Mouse (Mus musculus) lung, embryonic 14.5 days (tissue): Measurements from ENCODE around the gene Arsb. TPM values are rescaled to one million over a fixed set of nuclear protein-coding genes. Genes with fewer than 3 reads are reported as not detected.
"Not testable (repeated sequence)": the region's sequence is repeated elsewhere in the genome, so short reads cannot be mapped to it uniquely, and the experiment has no call there.

Experiments used
- ATAC-seq: fragments of 200-750 bp; cut with Nextera tagmentation; 2 replicates; pipeline ENCODE4 v1.8.0; 2017; ENCODE audit warnings: mild to moderate bottlenecking, moderate TSS enrichment, moderate library complexity; ENCODE audit not compliant: insufficient read depth
- DNase-seq: peaks from one replicate; pipeline ENCODE4 v3.0.0-alpha.2; 2015
- H3K27ac ChIP-seq: fragments of 300-500 bp; sonication (generic); 2 replicates; pipeline ENCODE4 v1.5.1; 2014; ENCODE audit warnings: low read depth, mild to moderate bottlenecking, moderate library complexity
- H3K27me3 ChIP-seq: fragments of 300-500 bp; sonication (generic); 2 replicates; pipeline ENCODE4 v1.6.1; 2014; ENCODE audit warnings: low read length, control low read depth; ENCODE audit not compliant: insufficient read depth
- H3K36me3 ChIP-seq: fragments of 300-500 bp; sonication (generic); 2 replicates; pipeline ENCODE4 v1.6.1; 2014; ENCODE audit warnings: control low read depth; ENCODE audit not compliant: insufficient read depth
- H3K4me1 ChIP-seq: fragments of 300-500 bp; sonication (generic); 2 replicates; pipeline ENCODE4 v1.6.1; 2014; ENCODE audit warnings: antibody characterized with exemption, control low read depth; ENCODE audit not compliant: insufficient read depth
- H3K4me2 ChIP-seq: fragments of 300-500 bp; sonication (generic); 2 replicates; pipeline ENCODE4 v1.6.1; 2014; ENCODE audit warnings: mild to moderate bottlenecking
- H3K4me3 ChIP-seq: fragments of 300-500 bp; sonication (generic); 2 replicates; pipeline ENCODE4 v1.5.1; 2014; ENCODE audit warnings: low read depth, low read length
- H3K9ac ChIP-seq: fragments of 300-500 bp; sonication (generic); 2 replicates; pipeline ENCODE4 v1.6.1; 2014
- H3K9me3 ChIP-seq: fragments of 300-500 bp; sonication (generic); 2 replicates; pipeline ENCODE4 v1.6.1; 2016; ENCODE audit warnings: low read depth, low read length, control low read depth
- CTCF ChIP-seq: IDR thresholded peaks from 2 replicates; pipeline ENCODE4 v1.5.1; 2016; ENCODE audit warnings: antibody characterized with exemption, low read depth
- WGBS: fragments of 180-500 bp; shearing (Covaris S2); extraction: QIAGEN DNeasy Blood & Tissue Kit; methylation state at CpG from one replicate; pipeline ENCODE4 v1.1.7; 2014; 5-methylcytosine and 5-hydroxymethylcytosine counted together
- polyA plus RNA-seq: library from polyadenylated mRNA; unstranded; fragments of >200 nt; fragmentation: Nextera tagmentation; extraction: Ambion mirVana; gene quantifications from 2 replicates; pipeline ENCODE4 v1.2.1, GENCODE M21; 2014

Arsb gene
- polyA plus RNA-seq, 1 experiment from 2014 or later = 20.3 TPM

DNA sequence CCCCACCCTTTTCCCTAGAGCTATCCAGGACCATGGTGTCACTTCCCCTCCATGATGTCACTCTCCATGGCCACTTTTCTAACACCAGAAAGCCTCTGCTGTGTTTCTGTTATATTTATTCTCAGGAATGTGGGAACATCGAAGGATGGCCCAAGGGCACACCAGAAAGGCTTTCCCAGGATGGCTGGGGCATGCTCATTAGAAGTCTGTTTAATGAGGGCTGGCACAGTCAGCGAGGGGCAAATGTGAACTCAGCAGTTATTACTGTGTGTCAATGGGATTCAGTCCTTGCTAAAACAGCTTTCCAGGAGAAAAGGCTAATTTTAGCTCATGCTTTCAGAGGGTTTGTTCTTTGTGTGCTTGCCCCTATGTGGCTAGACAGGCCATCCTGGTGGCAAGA, 213.1 kb downstream of the Arsb start:
- H3K4me3 ChIP-seq = no peak overlapping the region
- H3K27ac ChIP-seq = no peak overlapping the region
- H3K9ac ChIP-seq = no peak overlapping the region
- ATAC-seq (no peak), DNase-seq (no peak)
- no peaks in the 10 kb centered on the region for H3K4me1 ChIP-seq
- no peak overlapping the region for H3K4me2 ChIP-seq
- 86% methylated on average over 2 of the region's 2 CpGs for WGBS
- no peak for TF ChIP-seq CTCF
- H3K36me3 ChIP-seq = no peaks in the 10 kb centered on the region
- no peaks in the 10 kb centered on the region for H3K27me3 ChIP-seq
- H3K9me3 ChIP-seq = no peaks in the 10 kb centered on the region

DNA sequence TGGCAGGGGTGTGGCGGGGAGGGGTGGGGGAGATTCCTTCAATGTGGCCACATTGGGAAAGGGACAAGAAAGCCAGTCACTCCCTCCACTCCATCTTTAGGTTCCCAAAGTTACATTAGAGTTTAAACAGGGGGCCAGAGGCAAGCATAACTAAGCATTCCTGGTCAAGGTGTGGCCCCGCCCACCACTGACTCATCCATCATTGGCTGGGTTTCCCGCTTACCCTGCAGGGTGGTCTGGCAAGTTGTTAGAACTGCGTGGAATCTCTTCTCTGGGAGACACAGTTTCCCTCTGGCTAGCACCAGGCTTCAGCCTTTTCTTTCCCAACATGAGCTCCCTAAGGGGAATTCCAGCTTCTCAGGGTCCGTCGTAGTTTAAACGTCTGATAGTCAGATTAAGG, 213.8 kb downstream of the Arsb start:
- no peak overlapping the region for H3K27ac ChIP-seq
- 66% methylated on average over 7 of the region's 7 CpGs for WGBS
- no peaks in the 10 kb centered on the region for H3K4me1 ChIP-seq
- H3K27me3 ChIP-seq = no peaks in the 10 kb centered on the region
- H3K4me2 ChIP-seq = no peak overlapping the region
- no peak for ATAC-seq
- H3K36me3 ChIP-seq = no peaks in the 10 kb centered on the region
- H3K4me3 ChIP-seq = no peak overlapping the region
- no peaks in the 10 kb centered on the region for H3K9me3 ChIP-seq
- no peak for DNase-seq
- no peak for TF ChIP-seq CTCF
- no peak overlapping the region for H3K9ac ChIP-seq

DNA sequence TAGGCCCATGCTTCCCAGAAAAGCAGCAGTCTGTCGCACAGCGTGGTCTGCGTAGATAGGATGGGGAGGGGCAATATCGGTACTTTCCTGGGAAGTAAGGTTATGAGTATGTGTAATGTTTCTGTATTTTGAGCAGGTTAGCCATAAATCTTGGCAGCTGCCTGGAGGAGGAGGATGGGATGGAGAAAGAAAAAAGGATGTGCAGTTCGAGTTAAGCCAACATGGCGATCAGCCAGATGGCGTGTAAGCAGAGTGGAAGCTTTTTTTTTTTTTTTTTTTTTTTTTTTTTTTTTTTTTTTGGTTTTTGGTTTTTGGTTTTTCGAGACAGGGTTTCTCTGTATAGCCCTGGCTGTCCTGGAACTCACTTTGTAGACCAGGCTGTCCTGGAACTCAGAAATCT, 214.3 kb downstream of the Arsb start:
- not testable (repeated sequence) for DNase-seq, H3K9me3 ChIP-seq, H3K4me2 ChIP-seq, H3K4me1 ChIP-seq, H3K27ac ChIP-seq, H3K36me3 ChIP-seq, H3K9ac ChIP-seq, H3K4me3 ChIP-seq, H3K27me3 ChIP-seq, ATAC-seq
- 91% methylated on average over 8 of the region's 8 CpGs for WGBS

DNA sequence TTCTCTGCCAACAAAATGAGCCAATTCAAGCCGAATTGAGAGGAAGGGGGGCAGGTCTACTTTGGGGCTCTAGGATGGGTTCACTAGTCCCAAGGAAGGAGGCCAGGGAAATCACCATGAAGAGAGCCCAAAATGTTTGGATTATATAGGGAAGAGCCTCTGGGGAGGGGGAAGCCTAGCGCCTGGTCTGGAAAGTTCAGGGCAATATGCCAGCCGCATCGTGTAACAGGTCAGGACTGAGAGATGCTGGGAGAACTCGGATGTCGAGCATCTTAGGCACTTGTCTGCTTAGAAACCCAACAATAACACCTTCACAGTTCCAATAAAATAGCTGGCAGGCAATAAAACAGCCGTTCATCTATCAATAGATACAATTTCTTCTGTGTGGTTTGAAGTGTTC, 216.2 kb downstream of the Arsb start:
- no peaks in the 10 kb centered on the region; the same call in 1 of the 2 replicates for H3K9me3 ChIP-seq
- no peaks in the 10 kb centered on the region for H3K4me1 ChIP-seq
- H3K36me3 ChIP-seq = no peaks in the 10 kb centered on the region
- 44% methylated on average over 7 of the region's 7 CpGs for WGBS
- no peak; the same call in 1 of the 2 replicates for ATAC-seq
- no peak overlapping the region for H3K4me2 ChIP-seq
- DNase-seq = peak; percentile 79
- no peak for TF ChIP-seq CTCF
- no peak overlapping the region for H3K4me3 ChIP-seq
- H3K27ac ChIP-seq = no peak overlapping the region
- H3K27me3 ChIP-seq = no peaks in the 10 kb centered on the region
- H3K9ac ChIP-seq = no peak overlapping the region

DNA sequence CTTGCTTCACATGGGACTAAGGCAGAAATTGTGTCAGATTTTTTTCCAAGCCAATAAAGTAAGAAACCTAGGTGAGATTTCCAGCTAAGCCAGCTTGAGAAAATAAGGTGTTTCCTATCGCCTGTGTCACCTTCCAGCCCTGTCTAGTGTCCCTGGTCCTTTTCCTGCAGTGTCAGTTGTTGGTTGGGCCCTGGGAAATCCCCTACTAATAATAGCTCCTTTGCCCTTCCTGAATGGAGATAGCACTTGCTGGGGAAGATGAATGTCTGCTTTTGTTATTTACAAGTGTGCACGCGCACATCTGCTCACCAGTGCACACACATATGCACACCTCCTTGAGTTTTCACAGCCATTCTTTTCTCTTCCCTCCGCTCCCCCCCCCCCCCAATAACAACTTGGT, 217.8 kb downstream of the Arsb start:
- TF ChIP-seq CTCF = no peak
- Histone ChIP-seq H3K4me1 (peaks cover 5% of the 10 kb centered on the region; the same call in 1 of the 2 replicates), H3K27me3 (no peaks in the 10 kb centered on the region), H3K4me3 (no peak overlapping the region), H3K4me2 (no peak overlapping the region), H3K27ac (peak overlapping the region; percentile 50; the same call in 1 of the 2 replicates), H3K36me3 (no peaks in the 10 kb centered on the region), H3K9me3 (no peaks in the 10 kb centered on the region; the same call in 1 of the 2 replicates), H3K9ac (no peak overlapping the region)
- 64% methylated on average over 4 of the region's 4 CpGs for WGBS
- no peak for DNase-seq
- ATAC-seq = no peak

DNA sequence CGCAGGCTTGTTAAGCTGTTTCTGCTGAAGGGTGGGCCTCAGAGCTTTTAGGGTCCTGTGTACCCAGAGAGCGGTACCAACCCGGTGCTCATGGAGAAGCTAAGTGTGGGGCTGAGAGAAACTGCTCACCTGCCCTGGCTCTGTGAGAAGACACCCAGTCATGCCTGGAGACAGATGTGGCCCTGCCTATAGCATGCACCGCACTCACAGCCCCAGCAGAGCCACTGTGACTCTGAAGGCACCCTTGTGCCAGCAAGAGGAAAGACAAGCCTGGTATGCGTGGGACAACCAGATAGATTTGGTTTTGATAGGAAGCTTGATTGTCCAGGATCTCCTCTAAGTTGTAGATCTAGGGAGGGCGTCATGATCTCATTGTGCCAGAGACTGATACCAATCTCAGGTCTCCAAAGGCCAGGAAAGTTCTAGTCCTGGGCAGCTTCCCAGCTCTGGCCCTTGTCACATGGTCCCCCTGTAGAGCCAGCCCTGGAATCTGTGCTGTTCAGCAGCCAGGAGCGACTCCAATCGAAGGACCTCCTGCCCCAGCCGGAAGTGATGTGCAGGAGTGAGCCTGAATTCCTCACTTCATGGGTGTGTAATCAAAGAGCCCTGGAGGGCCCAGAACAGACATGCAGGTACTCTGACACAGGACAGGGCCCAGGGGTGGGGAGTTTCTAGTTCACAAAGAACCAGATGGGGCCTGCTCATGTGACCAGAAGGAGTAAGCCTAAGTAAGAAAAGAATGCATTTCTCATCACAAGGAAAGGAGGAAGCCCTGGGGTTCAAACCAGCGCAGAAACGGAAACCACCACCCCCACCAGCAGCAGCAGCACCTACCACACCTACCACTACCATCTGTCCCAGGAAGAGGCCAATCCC, 218.5 kb downstream of the Arsb start:
- no peaks in the 10 kb centered on the region for H3K36me3 ChIP-seq
- no peak for TF ChIP-seq CTCF
- ATAC-seq (no peak), DNase-seq (no peak)
- no peak overlapping the region for H3K4me3 ChIP-seq
- H3K4me2 ChIP-seq = no peak overlapping the region
- H3K4me1 ChIP-seq = peaks cover 5% of the 10 kb centered on the region; the same call in 1 of the 2 replicates
- 75% methylated on average over 11 of the region's 11 CpGs for WGBS
- H3K27ac ChIP-seq = peak overlapping the region; percentile 26; the same call in 1 of the 2 replicates
- no peak overlapping the region for H3K9ac ChIP-seq
- H3K9me3 ChIP-seq = no peaks in the 10 kb centered on the region; the same call in 1 of the 2 replicates
- no peaks in the 10 kb centered on the region for H3K27me3 ChIP-seq

DNA sequence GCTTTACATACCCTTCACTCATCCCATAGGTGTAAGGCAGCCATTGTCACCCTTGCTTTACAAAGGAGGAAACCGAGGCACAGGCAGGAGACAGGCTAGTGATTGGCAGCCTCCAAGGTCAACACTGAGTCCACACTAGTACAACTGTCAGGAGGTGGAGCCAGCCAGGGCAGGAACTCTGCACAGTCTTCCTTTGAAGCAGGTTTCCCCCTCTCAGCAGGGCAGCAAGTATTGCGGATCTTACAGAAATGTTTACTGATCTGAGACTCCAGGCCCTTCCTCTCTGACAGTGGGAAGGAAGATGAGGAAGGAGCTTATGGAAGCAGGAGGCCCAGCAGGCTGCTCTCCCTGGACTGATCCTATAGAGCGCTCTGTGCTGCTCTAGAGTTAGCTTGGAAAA, 219.4 kb downstream of the Arsb start:
- H3K9me3 ChIP-seq = no peaks in the 10 kb centered on the region; the same call in 1 of the 2 replicates
- H3K27ac ChIP-seq = no peak overlapping the region; the same call in 1 of the 2 replicates
- H3K4me3 ChIP-seq = no peak overlapping the region
- H3K4me2 ChIP-seq = no peak overlapping the region
- 66% methylated on average over 3 of the region's 3 CpGs for whole genome bisulfite sequencing
- no peaks in the 10 kb centered on the region for H3K27me3 ChIP-seq
- ATAC-seq (no peak), DNase-seq (peak; percentile 49)
- H3K4me1 ChIP-seq = peaks cover 5% of the 10 kb centered on the region; the same call in 1 of the 2 replicates
- no peak for TF ChIP-seq CTCF
- no peaks in the 10 kb centered on the region for H3K36me3 ChIP-seq
- H3K9ac ChIP-seq = no peak overlapping the region
